Mouse (Mus musculus): Measurements from ENCODE around the gene Cd9. TPM values are rescaled to one million over a fixed set of nuclear protein-coding genes. Genes with fewer than 3 reads are reported as not detected.

Gene Cd9
- total RNA-seq, 2 experiments from 2014 or later: 28.4 to 33.7 TPM

DNA sequence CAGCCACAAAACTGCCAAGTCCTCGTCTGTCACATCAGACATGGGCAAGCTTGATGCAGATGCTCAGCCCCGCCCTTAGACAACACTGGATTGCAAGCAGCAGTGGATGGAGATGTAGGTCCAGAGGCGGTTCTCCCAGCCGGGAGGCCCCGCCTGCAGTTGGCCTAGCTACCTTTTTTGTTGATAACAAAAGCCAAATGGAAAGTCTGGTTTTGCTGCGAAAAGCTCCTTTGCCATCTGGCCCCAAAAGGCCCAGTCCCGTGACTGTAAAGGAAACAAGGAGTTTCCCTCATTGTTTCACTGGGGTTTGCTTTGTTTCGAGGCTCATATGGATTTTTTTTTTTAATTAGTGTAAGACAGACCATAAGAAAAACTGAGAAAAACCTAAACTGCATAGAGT, 18.5 kb downstream of the Cd9 start:
- DNase-seq: peak; percentile 43

DNA sequence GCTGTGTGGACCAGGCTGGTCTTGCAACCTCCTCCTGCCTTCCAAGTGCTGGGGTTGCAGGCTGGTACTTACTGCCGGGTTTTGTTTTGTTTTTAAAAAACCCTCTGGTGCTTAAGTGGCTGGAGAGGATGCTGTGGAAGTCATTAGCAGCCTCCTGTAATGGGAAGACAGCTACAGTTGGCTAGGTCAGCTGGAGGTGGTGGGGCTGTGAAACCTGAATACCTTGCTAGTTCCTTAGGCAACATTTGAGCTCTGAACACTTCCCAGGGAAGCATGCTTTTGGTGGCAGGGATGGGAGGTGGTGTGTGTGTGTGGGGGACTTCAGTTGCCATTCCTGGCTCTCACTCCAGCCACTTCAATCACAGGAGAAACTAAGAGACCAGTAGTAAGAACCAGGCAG, 19.4 kb downstream of the Cd9 start:
- no peak for DNase-seq

- no peak for DNase-seq
Observed at GRCm38 (mm10) chr6:125473939-125474338, 20.7 kb downstream of the Cd9 start.

DNA sequence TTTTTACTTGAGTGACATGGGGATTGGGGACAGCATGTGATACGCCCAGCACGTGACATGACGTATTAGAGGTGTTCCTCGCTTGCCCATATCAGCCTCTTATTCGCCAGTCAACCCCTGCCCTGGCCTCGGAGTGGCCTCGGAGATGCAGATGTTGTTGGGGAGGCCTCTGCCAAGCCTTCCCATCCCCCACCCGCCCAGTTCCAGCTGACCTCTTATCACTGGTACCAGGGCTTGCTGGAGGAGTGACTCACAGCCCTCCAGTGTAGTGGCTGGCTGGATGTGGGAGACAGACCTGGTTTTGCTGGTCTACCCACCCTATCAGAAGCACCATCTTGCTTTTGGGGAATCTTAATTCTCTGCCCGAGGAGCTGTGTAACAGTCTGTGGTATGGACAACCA, 21.3 kb downstream of the Cd9 start:
- DNase-seq: no peak

- no peak for DNase-seq
Observed at GRCm38 (mm10) chr6:125471921-125472320, 22.7 kb downstream of the Cd9 start.

DNA sequence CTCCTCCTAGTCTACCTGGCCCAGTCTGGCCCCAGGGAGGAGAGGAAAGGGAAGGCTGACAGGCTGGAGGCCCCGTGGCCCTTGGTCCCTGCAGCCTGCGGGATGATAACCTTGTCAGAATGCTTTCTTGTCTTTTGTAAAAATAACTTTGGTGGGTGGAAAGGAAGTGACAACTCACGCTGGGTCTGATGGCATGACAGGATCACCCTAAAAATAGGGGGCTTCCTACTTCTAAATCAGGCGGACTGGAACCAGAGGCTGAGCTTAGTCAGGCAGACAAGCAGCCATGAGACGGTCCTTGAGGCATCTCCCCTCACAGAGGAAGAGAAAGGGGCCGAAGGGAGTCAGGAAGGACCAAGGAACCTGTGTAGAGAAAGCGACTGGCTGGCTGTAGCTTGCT, 23.3 kb downstream of the Cd9 start:
- no peak for DNase-seq

DNA sequence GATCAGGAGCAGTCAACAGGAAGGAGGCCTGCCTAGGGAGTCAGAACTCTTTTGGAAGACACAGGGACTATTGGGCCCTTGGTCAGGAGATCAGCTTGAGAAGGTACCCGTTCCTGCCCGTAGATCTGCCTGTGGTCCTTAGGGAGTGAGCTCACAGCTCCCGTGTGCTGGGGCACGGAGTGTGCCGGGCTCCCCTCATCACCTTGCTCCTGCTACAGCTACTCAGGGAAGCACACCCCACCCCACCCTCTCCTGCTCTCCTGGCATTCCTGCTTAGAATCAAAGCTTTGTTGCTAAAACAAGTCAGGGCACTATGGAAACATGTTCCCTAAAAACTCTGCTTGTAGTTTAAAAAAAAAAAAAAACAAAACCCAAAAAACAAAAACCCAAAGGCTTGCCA, 24.0 kb downstream of the Cd9 start:
- no peak for DNase-seq

DNA sequence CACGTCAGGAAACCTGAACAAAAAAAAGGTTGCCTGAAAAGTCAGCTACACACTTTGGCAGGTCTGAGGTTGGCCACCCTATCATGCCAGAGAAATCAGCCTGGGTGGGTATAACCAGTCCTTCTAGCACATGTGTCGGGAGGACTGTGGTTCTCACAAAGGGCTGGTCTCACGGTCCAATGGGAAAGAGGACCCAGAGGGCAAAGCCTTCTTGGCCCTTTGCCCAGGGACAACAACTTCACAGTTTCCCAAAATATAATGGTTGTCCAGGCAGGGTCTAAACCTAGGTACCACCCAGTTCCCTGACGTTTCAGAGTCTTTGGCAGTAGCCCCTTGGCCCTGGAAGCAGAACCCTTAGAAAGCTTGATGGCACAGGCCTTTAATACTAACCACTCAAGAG, 25.4 kb downstream of the Cd9 start:
- DNase-seq: no peak

DNA sequence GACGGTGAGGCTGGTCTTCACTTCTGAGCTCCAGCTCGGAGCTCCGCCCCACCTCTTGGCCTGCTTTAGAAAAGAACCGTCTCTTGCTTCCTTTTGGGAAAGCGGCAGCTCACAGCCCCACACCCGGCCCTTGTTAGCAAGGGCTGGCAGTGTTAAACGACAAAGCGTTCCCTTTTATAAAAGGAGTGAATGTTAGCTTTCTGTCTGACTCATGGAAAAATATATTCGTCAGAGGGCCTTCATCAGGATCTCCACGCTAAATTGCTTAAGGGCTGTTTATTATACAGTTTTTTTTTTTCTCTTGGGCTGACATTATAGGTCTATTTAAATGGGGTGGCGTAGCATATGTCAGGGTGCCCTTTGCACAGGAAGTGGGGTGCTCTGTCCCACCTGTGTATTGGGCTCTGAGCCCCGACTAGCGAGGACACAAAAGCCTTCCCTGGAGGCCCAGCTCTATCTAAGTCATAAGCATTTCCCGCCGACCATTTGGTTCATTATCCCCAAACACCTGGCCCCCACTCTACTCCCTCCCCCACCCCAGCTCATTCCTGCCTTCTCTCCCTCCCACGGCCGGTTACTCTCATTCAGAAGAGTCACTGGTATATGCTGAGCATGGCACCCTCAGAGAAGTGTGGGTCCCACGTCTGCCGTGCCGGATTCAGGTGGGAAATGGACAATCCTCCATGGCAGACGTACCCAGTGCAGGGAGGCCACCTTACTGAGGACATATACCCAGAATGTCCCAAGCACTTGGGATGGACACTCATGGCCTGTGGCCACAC, 26.2 kb downstream of the Cd9 start:
- no peak for DNase-seq

DNA sequence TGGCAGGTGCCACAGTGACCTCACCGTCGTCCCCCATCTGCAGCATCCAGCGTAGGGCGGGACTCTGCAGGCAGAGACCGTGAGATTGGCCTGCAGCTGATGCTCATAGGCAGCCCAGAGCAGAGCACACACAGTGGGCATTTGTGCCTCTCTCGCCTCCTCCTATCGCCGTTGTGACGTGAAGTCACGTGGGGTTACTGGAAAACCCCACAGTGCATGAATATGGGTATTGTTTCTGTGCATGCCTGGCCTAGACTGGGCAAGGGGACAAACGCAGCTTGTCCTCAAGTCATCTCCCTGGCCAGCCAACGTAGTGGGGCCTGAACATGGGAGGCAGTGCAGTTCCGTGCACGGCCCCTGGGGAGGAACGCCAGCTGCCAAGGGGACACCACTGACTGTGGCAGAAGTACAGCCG, 27.3 kb downstream of the Cd9 start:
- peak; percentile 49 for DNase-seq

DNA sequence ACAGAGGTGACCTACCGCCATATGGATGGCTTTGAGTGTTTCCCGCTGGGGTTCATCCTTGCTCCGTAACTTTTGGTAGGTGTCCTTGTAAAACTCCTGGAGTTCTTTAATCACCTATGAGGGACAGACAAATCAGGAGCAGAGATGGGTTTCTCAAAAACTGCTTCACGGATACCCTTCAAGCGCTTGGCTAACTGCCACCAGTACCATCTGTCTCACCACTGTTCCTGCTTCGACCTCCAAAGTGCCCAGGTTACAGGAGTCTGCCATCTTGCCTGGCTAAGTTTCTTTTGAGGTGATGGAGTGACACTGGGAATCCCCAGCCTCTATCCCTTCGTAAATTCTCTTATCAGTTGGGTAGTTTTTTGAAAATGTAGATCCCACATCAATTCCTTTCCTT, 32.3 kb downstream of the Cd9 start:
- DNase-seq: no peak

GRCm38 (mm10) chr6:125461788-125462187, 32.8 kb downstream of the Cd9 start:
- no peak for DNase-seq

DNA sequence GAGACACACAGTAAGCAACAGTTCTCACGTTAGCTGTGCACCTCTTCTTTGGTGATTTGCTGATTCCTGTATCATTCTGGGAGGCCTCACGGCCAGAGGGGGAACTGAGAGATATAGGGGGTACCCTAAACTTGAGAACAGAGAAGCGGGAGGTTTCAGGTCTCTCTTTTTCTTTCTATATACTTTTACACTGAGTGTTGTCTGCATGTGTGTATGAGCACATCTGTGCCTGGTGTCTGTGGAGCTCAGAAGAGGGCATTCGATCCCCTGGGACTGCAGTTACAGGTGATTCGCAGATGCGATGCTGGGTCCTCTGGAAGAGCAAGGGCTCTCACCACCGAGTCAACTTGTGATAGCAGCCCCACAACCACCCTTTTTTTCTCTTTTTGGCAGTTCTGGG, 33.3 kb downstream of the Cd9 start:
- DNase-seq: no peak

- no peak for DNase-seq
Observed at GRCm38 (mm10) chr6:125460589-125460988, 34.0 kb downstream of the Cd9 start.

- DNase-seq: no peak
Observed at GRCm38 (mm10) chr6:125459903-125460302, 34.7 kb downstream of the Cd9 start.

- DNase-seq: no peak
Observed at GRCm38 (mm10) chr6:125455806-125456520, 38.6 kb downstream of the Cd9 start.

DNA sequence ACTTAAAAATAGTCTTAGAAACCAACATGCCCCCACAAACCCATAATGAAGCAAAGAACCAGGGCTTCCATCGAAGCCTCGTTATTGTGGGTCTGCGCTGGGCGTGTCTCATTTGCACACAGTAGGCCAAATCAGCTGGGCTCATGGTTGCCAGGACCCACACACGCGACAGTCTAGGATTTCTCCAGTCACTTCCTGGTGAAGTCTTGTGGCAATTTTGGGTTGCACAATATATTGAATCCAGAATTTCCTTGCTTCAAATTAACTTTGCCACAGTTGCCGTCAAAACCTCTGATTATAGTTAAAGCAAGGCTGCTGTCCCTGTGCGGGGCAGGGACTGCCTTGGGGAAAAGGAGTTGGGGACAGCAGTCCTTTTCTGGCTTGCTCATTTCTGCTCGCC, 39.9 kb downstream of the Cd9 start:
- no peak for DNase-seq

GRCm38 (mm10) chr6:125454299-125454698, 40.3 kb downstream of the Cd9 start:
- DNase-seq: no peak

DNA sequence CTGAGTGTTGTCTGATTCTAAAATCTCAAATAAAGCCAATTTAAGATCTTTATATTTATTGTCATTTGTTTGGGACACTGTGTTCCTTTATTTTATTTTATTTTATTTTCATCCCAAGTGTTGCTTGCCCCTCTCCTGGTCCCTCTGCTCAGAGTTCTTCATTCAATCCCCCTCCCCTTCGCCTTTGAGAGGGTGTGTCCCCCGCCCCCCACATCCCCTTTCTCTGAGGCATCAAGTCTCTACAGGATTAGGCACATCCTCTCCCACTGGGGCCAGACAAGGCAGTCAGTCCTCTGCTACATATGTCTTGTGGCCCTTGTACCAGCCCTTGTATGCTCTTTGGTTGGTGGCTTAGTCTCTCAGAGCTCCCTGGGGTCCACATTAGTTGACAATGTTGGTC, 46.9 kb downstream of the Cd9 start:
- DNase-seq: no peak

DNA sequence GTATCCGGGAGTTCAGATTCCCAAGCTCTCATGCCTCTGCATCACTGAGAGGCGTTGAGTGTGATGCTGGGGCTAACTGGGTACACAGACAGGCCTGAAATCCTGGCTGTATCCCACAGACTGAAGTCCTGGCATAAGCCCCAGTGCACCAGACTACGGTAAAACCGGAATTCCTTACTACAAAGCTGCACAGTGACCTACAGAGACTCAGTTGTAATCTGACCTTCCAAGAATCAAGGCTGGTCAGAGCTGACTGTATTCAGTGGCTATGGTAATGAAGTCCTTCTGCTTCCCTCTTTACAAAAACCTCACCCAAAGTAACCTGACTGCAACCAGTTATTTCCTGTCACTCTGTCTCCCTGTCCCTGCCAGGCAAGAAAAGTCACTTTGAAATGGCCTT, 47.4 kb downstream of the Cd9 start:
- DNase-seq: no peak

DNA sequence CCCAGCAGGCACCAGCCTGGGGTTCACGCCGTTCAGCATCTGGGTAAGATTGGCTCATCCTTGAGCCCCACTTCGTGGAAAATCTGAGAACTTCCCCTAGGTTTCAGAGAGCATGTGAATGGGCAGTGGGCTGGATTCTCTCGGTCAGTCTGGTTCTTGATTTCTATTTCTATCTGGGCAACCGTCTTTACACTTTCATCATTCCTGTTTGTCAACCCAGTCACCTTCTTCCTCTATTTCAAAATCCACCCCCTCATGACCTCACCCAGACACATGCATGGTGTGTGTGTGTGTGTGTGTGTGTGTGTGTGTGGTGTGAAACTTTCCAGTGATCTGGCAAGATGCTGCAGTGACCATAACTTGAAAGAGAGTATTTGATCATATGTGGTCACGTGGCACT, 49.2 kb downstream of the Cd9 start:
- no peak for DNase-seq

DNA sequence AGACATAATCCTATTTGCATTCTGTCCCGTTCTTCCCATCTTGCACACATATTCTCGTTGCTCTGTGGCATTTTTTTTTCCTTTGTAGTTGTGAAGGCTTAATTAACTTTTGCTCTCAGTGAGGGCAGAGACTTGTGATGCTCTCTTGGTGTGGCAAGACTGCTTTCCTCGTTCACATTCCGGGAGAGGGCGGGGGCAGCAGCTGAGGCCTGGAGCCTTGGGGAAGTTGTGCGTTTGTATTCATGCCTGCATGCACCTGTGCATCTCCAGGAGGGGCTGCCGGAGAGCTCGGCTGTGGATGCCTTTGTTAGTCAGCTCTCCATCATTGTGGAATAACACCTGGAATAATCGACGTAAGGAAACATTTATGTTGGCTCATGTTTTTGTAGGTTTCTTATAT, 52.0 kb downstream of the Cd9 start:
- DNase-seq: no peak

DNA sequence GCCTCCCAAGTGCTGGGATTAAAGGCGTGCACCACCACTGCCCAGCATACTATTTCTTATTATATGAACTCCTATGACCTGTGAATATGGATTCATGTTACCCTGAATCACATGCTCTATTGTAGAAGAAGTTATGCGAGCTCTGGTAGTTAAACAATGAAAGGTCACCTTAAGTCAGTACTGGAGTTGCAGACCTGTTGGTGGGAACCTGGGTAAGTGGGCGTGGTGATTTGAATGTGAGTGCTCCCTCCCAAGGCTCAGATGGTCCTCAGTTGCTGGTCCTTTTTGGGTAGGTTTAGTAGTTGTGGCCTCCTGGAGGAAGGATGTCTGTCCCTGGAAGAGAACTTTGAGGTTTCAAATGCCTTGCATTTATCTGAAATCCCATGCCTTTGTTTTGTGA, 57.8 kb downstream of the Cd9 start:
- no peak for DNase-seq

Measured in gastrocnemius, postnatal 25 days (tissue).